Mouse (Mus musculus): Measurements from ENCODE around the gene Bbs10.

Gene Bbs10

GRCm38 (mm10) chr10:111320579-111320978, 22.1 kb downstream of the Bbs10 start:
- no peak for DNase-seq (ENCODE audit: low read depth, low spot score)

DNA sequence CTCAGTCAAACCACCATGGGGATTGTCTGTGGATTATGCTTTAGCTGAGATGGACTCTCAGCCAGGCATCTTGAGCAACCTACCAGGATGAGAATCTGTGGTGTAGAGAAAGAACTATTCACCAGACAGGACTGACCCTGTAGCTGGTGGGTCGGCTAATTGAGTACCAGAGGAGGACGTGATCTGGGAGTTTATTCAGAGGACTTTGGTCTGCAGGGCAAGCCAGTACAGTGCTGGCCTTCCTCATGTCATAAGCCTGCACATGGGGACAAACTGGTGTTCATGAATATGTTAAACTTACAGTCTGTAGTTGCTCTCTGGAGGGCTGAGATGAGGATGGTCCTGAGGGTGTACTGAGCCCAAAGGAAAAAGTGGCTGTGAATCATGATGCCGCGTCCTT, 29.5 kb downstream of the Bbs10 start:
- DNase-seq (ENCODE audit: low read depth, low spot score): no peak

DNA sequence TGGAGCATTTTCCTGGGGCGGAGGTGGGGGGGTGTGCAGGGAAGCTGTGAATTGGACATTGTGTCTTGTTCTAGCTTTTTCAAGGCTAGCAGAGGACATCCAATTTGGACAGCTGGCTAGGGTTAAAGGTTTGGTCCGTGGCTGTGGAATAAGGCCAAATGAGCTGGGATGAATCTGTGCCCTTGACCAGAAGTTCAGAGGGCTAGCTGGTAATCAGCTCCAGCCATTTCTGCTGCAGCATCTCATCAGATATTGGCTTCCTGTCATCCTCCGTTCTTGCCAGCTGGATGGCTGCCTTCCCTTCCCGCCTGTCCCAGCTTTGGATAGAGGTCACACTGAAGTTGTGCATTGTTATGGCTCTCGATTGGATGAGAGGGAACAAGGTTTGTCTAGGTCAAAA, 30.8 kb downstream of the Bbs10 start:
- no peak for DNase-seq (ENCODE audit: low read depth, low spot score)

GRCm38 (mm10) chr10:111334902-111335301, 36.4 kb downstream of the Bbs10 start:
- no peak for DNase-seq (ENCODE audit: low read depth, low spot score)

- no peak for DNase-seq (ENCODE audit: low read depth, low spot score)
Measured at GRCm38 (mm10) chr10:111335517-111336352, 37.3 kb downstream of the Bbs10 start.

- DNase-seq (ENCODE audit: low read depth, low spot score): no peak
Measured at GRCm38 (mm10) chr10:111336353-111336713, 37.9 kb downstream of the Bbs10 start.

GRCm38 (mm10) chr10:111339296-111339695, 40.8 kb downstream of the Bbs10 start:
- DNase-seq (ENCODE audit: low read depth, low spot score): no peak

DNA sequence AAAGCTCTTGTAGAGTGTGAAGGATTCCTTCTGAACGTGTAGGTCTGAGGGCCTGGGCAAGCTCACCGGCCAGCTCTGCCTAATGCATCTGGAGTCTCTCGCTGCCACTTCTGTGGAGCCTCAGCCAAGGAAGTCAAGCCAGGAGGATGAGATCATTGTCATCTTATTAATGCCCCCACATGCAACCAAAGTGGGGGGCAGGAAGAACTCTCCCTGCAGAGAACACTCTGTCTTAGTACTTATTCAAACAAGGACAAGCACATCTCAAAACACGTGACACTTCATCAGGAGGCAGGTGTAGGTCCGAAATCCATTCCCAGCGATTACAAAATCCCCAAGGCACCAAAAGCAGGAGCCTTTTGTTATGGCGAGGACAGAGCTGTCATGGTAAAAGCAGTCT, 43.3 kb downstream of the Bbs10 start:
- DNase-seq (ENCODE audit: low read depth, low spot score): no peak

GRCm38 (mm10) chr10:111343555-111343954, 45.1 kb downstream of the Bbs10 start:
- no peak for DNase-seq (ENCODE audit: low read depth, low spot score)

- DNase-seq (ENCODE audit: low read depth, low spot score): no peak
Measured at GRCm38 (mm10) chr10:111348263-111348662, 49.8 kb downstream of the Bbs10 start.

Data from WW6 (cell line).